Mouse (Mus musculus) left cerebral cortex, adult 9 months (tissue): ENCODE measurements around the gene Atp8b5.

ENCODE experiments used
- DNase-seq, 2 experiments: peaks; one replicate each; pipeline ENCODE4 v3.0.0; 2022; ENCODE audit warnings: low spot score in 2 of 2

The Atp8b5 gene

GRCm38 (mm10) chr4:43266623-43267322 lies at the start of gene Atp8b5:
TSS of gene Atp8b5 (plus strand) at chr4:43267159.
- peak; percentile 69 to 92 for DNase-seq

- no peak for DNase-seq
Observed at GRCm38 (mm10) chr4:43217997-43218396, 49.0 kb upstream of the Atp8b5 start.

- no peak for DNase-seq
Observed at GRCm38 (mm10) chr4:43231821-43232220, 35.1 kb upstream of the Atp8b5 start.

GRCm38 (mm10) chr4:43232985-43233384 lies 34.0 kb upstream of the Atp8b5 start:
- no peak for DNase-seq

- DNase-seq, result no peak
Observed at GRCm38 (mm10) chr4:43233489-43233888, 33.5 kb upstream of the Atp8b5 start.

- no peak for DNase-seq
Observed at GRCm38 (mm10) chr4:43236898-43237297, 30.1 kb upstream of the Atp8b5 start.

- no peak for DNase-seq
Observed at GRCm38 (mm10) chr4:43240716-43241115, 26.2 kb upstream of the Atp8b5 start.

- peak in 1 of 2 experiments; percentile 47 for DNase-seq
Observed at GRCm38 (mm10) chr4:43244022-43244421, 22.9 kb upstream of the Atp8b5 start.

- no peak for DNase-seq
Observed at GRCm38 (mm10) chr4:43245776-43246175, 21.2 kb upstream of the Atp8b5 start.

GRCm38 (mm10) chr4:43248026-43248425 lies 18.9 kb upstream of the Atp8b5 start:
- DNase-seq, result no peak

- peak in 1 of 2 experiments; percentile 64 for DNase-seq
Observed at GRCm38 (mm10) chr4:43248909-43249308, 18.1 kb upstream of the Atp8b5 start.

GRCm38 (mm10) chr4:43251269-43251668 lies 15.7 kb upstream of the Atp8b5 start:
- no peak for DNase-seq

GRCm38 (mm10) chr4:43257040-43257439 lies 9.9 kb upstream of the Atp8b5 start:
- no peak for DNase-seq

- no peak for DNase-seq
Observed at GRCm38 (mm10) chr4:43258556-43258955, 8.4 kb upstream of the Atp8b5 start.

GRCm38 (mm10) chr4:43259435-43259834 lies 7.5 kb upstream of the Atp8b5 start:
- no peak for DNase-seq

- DNase-seq, result no peak
Observed at GRCm38 (mm10) chr4:43260096-43260495, 6.9 kb upstream of the Atp8b5 start.

- no peak for DNase-seq
Observed at GRCm38 (mm10) chr4:43262821-43263220, 4.1 kb upstream of the Atp8b5 start.

- DNase-seq, result no peak
Observed at GRCm38 (mm10) chr4:43266146-43266545, 813 bp upstream of the Atp8b5 start.

GRCm38 (mm10) chr4:43267323-43267658 lies 332 bp downstream of the Atp8b5 start:
- no peak for DNase-seq

- DNase-seq, result no peak
Observed at GRCm38 (mm10) chr4:43285476-43285875, 18.5 kb downstream of the Atp8b5 start.

GRCm38 (mm10) chr4:43287305-43287704 lies 20.3 kb downstream of the Atp8b5 start:
- no peak for DNase-seq

GRCm38 (mm10) chr4:43294001-43294400 lies 27.0 kb downstream of the Atp8b5 start:
- peak in 1 of 2 experiments; percentile 5 for DNase-seq

GRCm38 (mm10) chr4:43309696-43310338 lies 42.9 kb downstream of the Atp8b5 start:
- no peak for DNase-seq
